Mouse (Mus musculus): ENCODE results near the gene Knstrn. TPM values are rescaled to one million over a fixed set of nuclear protein-coding genes. Genes with fewer than 3 reads are reported as not detected.

Knstrn gene
- total RNA-seq, 2 experiments from 2014 or later = 0.75 to 1.0 TPM

DNA sequence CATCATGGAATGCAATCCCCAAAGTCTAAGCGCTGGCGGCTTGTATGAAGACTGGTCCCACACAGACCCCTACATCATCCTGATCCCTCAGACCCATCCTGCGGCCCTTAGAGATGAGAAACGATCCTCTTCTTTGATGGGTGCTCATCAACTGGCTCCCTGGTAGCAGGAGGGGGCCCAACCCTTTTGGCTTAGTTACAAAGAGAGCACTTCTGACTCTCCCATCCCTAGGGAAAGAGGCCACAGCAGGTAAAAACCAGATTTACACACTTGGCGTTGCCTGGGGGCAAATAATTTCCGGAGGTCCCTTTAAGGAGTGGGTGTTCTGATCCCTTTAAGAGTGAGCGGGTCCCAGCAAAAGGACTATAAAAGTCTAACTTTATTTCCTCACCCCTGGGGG lies 83.6 kb downstream of the Knstrn start:
- no peak for TF ChIP-seq CTCF (IDR thresholded peaks at IDR 0.05)
- Histone ChIP-seq H3K27ac (no peak overlapping the region), H3K4me3 (no peak overlapping the region; the same call in 1 of the 2 replicates)
- DNase-seq (ENCODE audit: extremely low spot score in 1 of 2, low spot score in 2 of 2) = no peak
- intact Hi-C loops (cut with DNase I) = no loop called here

DNA sequence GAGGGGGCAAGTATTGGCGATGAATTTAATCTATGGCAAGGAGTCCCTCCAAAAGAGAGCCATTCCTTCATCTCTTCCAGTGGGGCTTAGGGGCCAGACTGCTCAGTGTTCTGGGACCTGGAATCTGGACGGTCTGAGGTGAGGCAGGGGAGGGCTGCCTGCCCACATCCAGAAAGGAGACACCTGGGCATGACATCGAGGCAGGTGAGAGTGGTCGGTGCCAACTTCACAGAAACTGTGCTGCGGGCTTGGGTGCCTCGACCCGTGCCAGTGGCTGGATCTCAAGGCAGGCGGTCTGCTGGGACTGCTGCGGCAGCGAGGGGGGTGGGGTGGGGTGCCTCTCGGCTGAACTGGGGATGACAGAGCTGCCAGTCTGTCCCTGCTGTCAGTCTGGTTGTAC lies 84.0 kb downstream of the Knstrn start:
- no peak for TF ChIP-seq CTCF (IDR thresholded peaks at IDR 0.05)
- intact Hi-C loops (cut with DNase I) = no loop called here
- Histone ChIP-seq H3K27ac (no peak overlapping the region), H3K4me3 (no peak overlapping the region)
- no peak for DNase-seq (ENCODE audit: extremely low spot score in 1 of 2, low spot score in 2 of 2)

DNA sequence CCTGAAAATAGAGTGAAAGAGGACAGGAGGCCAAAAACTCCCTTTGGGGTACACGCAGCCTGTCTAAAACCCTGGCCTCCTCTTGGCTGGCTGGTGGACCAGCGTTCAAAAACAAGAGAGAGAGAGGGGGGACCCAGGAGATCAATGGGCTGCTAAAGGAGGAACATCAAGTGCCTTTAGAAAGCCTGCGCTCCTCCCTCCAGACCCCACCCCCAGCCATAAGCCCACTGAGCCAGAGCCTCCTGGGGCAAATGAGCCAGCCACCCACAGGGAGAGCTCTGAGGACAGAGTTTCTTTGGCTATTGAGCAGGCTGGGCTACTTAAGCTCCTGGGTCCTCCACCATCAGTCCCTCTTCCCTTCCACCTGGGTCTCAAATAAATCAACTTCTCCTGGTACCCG lies 85.0 kb downstream of the Knstrn start:
- no peak for DNase-seq (ENCODE audit: extremely low spot score in 1 of 2, low spot score in 2 of 2)
- no peak for TF ChIP-seq CTCF (IDR thresholded peaks at IDR 0.05)
- H3K27ac ChIP-seq = no peak overlapping the region
- H3K4me3 ChIP-seq = no peak overlapping the region
- intact Hi-C loops (cut with DNase I) = no loop called here

DNA sequence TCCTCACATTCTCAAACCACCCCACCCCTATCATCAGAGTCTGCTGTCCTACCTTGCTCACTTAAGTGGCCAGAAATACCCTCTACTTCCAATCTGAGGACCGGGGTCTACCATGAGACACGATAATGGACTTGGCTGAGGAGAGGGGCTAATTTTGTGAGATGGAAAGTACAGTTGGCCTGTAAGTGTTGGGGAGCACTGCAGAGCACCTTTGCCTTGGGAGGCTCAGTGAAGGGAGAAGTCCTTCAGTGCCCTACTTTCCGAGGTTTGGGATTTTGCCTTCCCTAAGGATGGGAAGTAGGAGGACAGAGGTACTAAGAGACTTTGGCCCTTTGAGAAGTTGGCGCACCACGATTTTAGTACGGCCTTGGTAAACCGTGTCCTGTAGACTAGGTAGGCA lies 85.5 kb downstream of the Knstrn start:
- TF ChIP-seq CTCF (IDR thresholded peaks at IDR 0.05) = no peak
- intact Hi-C loops (cut with DNase I) = no loop called here
- DNase-seq (ENCODE audit: extremely low spot score in 1 of 2, low spot score in 2 of 2) = no peak

DNA sequence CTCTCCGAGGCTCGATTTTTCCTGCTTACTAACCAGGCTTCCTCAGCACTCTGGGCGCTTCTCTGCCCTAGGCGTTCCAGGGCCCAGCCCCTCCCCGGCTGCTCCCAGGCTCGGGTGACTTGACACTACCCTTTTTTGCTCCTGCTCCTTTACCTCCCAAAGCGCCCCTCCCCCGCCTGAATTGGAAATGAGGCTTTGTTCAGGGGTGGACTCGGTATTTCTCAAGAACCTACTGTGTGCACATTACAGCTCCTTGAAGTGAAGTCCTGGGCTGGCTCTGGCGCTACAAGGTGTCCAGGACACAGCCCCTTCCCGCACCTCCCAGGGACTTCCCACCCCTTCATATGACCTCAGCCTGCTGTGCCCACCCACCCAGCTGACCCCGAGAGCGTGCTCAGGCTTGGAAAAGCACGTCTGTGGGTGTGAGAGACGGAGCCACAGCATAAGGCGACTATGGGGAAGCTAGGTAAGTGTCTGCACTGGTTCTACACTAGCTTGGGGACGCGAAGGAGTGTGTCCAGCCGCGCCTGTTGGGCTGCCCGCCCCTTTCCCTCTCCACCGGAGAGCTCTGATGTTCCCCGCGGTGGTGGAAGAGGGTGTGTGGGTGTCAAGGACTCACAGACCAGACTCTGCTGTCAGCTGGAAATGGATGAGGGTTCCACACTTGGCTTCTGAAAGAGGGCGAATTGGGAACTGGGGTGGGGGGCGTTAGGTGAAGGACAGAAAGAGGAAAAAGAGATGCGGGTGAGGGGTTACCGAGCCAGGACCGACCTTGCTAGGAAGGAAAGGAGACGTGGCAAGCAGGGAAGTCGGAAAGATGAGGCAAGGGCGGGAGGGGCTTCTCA lies 86.4 kb downstream of the Knstrn start, which contains the start of gene Bahd1:
Gene Bahd1 (plus strand): TSS at position 397 of the 845 bp plus-strand sequence.
- peak within 1 kb of the TSS; percentile 62; the same call in 1 of the 2 replicates for H3K27ac ChIP-seq
- peak in 1 of 2 experiments; percentile 48 for DNase-seq (ENCODE audit: extremely low spot score in 1 of 2, low spot score in 2 of 2)
- peak within 1 kb of the TSS; percentile 90 for H3K4me3 ChIP-seq
- intact Hi-C loops (cut with DNase I) = loop anchor here (5.0 kb wide), 1 partner anchor 132 kb away; the partner anchor contains the start of gene Rpusd2
- no peak for TF ChIP-seq CTCF (IDR thresholded peaks at IDR 0.05)

More for the DNA sequence above, 85.5 kb downstream of the Knstrn start:
- H3K27ac ChIP-seq = no peak overlapping the region
- H3K4me3 ChIP-seq = no peak overlapping the region

DNA sequence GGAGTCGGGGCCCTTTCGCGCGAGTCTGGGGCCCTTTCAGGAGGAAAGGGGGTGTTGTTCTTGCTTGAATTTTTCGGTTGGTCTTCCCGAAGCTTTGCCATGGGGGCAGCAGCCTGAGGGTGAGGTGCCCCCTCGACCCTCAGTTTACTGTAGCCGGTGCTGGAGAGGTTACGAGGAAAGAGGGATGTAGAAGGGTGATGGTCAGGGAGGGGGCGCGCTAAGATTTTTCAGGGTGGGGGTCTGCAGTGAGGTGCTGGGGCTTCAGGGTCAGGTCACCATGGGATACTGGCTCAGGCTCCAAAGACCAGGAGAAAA lies 87.0 kb downstream of the Knstrn start:
- intact Hi-C loops (cut with DNase I) = loop anchor here (1.0 to 5.0 kb wide), 2 partner anchors 76 to 132 kb away; partner anchors contain the start of gene Rpusd2
- no peak for DNase-seq (ENCODE audit: extremely low spot score in 1 of 2, low spot score in 2 of 2)
- H3K4me3 ChIP-seq = peak overlapping the region; percentile 90
- no peak for TF ChIP-seq CTCF (IDR thresholded peaks at IDR 0.05)
- peak overlapping the region; percentile 62; the same call in 1 of the 2 replicates for H3K27ac ChIP-seq

DNA sequence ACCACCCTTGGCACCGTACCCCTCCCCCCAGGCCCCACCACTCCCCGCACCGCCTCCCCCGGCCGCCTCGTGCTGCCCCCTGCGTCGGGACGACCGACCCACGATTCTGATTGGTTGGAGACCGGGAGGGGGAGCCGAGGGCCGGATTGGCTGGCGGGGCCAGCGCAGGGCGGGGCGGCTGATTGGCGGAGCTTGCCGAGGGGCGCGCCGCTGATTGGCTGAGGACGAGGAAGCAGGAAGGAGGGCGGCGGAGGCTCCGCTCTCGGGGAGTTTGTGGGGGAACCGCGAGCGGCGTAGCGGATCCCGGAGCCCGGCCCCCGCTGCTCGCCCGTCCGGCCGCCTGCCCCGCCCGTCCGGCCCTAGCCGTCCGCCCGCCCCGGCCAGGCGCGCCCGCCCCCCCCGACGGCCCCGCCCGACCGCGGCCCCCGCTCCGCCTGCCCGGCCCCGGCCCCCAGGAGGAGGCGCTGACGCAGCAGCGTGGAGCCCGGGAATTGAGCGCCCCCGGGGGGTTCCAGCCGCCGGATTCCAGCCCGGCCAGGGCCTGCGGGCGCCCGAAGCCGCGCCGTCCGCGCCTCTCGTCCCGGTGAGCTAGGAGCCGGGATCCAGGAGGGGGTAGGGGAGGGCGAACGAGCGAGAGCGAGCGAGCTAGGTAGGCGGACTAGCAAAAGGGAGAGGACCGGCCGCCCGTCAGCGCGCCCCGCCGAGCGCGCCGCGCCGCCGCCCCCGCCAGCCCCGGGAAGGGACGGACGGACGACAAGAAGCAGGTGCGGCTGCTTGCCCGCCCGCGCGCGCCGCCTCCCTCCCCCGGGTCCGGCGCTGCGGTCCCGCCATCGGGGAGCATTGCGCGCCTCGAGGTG lies 87.6 kb downstream of the Knstrn start:
- Histone ChIP-seq H3K4me3 (peak overlapping the region; percentile 90), H3K27ac (peak overlapping the region; percentile 93)
- no peak; the same call in 1 of the 2 replicates for TF ChIP-seq CTCF (IDR thresholded peaks at IDR 0.05)
- peak; percentile 97 to 99 for DNase-seq (ENCODE audit: extremely low spot score in 1 of 2, low spot score in 2 of 2)
- intact Hi-C loops (cut with DNase I) = loop anchor here (1.0 to 5.0 kb wide), 2 partner anchors 75 to 131 kb away; partner anchors contain the start of gene Rpusd2

DNA sequence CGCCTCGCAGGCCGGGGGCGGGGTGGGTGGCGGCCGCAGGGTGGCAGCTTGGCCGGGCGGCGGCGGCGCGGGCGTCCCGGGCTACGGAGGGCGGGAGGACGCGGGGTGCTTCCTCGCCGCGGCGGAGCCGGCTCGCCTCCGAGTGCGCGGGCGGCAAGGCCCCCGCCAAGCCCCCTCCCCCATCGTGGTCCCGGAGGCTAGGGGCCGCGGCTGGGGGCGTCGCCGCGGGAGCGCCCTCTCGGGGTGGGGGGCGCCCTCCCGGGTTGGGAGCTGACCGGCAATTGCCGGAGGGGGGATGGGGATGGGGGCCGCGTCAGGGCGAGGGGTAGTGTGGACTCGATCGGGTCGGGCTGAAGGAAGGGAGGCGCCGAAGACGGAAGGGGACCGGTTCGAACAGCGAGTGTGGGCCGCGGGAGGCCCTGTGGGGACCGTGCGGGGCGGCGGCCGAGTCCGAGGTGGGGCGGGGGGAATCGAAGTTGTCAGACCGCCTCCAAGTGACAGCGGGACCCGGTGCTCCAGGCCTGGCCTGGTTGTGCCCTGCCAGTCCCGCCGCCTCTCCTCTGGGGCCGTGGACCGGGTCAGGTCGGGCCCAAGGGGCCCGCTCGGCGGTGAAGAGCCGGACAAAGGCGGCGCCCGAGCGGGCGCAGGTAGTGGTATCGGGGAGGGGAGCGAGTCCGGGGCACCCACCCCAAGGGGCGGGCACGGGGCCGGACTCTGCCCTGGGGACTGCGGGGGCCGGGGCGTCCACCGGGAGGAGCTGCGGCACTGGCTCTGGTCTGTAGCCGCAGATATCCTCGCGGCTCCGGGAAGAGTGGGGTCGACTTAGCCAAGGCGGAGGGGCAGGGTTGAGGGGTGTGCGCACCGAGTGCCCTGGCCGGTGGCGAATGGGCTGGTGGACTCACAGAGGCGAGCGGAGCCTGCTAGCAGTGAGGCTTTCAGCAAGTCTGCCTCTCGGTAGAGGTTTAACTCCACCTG lies 88.5 kb downstream of the Knstrn start:
- peak overlapping the region; percentile 59 for H3K27ac ChIP-seq

DNA sequence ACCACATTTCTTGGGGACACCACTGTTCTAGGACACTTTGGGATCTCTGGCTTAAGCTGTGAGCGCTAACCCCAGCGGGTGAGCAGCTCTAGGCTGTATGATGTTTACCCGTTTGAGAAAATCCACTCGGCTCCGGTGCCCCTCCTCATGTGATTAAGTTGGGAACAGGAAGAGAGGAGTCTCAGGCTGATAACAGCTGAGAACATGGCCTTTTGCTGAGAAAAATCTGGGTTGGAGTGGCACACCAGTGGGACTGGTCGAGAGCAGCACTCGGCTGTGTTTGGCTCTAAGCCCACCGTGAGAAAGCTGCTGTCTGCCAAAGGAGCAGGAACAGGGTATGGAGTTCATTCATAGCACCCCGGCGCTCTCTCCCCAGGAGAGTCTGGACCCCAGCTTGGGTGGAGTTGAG lies 89.5 kb downstream of the Knstrn start:
- intact Hi-C loops (cut with DNase I) = loop anchor here (5.0 kb wide), 1 partner anchor 129 kb away; the partner anchor contains the start of gene Rpusd2
- no peak overlapping the region for H3K27ac ChIP-seq
- no peak; the same call in 1 of the 2 replicates for TF ChIP-seq CTCF (IDR thresholded peaks at IDR 0.05)
- no peak for DNase-seq (ENCODE audit: extremely low spot score in 1 of 2, low spot score in 2 of 2)
- peak overlapping the region; percentile 90 for H3K4me3 ChIP-seq

More for the DNA sequence above, 88.5 kb downstream of the Knstrn start:
- DNase-seq (ENCODE audit: extremely low spot score in 1 of 2, low spot score in 2 of 2) = peak in 1 of 2 experiments; percentile 45
- TF ChIP-seq CTCF (IDR thresholded peaks at IDR 0.05) = no peak; the same call in none of the 2 replicates
- intact Hi-C loops (cut with DNase I) = loop anchor here (5.0 kb wide), 1 partner anchor 130 kb away; the partner anchor contains the start of gene Rpusd2
- H3K4me3 ChIP-seq = peak overlapping the region; percentile 90

Other genes starting within 250 kb of the Knstrn start
- 1 to 10 TPM; 1.9 to 3.0 TPM for gene Bub1b, start 215.8 kb upstream of the Knstrn start, total RNA-seq (2021)
- 100 to 1,000 TPM in 1 of 2 experiments, 10 to 100 TPM in 1; 96.4 to 102 TPM for gene Pak6, start 150.7 kb upstream of the Knstrn start, total RNA-seq (2021)
- 10 to 100 TPM; 22.3 to 28.5 TPM for gene Ankrd63, start 110.0 kb upstream of the Knstrn start, total RNA-seq (2021)
- gene Plcb2, start 85.6 kb upstream of the Knstrn start, total RNA-seq (2021) = 1 to 10 TPM; 2.3 to 3.2 TPM
- 10 to 100 TPM; 42.7 to 47.9 TPM for gene Inafm2, start 68.2 kb upstream of the Knstrn start, total RNA-seq (2021)
- gene Ccdc9b, start 51.3 kb upstream of the Knstrn start, total RNA-seq (2021) = 1 to 10 TPM; 4.0 to 4.7 TPM
- gene Phgr1, start 41.2 kb upstream of the Knstrn start, total RNA-seq (2021) = not detected
- gene Disp2, start 34.3 kb upstream of the Knstrn start, total RNA-seq (2021) = 100 to 1,000 TPM; 197 to 209 TPM
- gene Ivd, start 48.0 kb downstream of the Knstrn start, total RNA-seq (2021) = 10 to 100 TPM; 72.2 to 73.7 TPM
- 10 to 100 TPM; 52.2 to 58.1 TPM for gene Bahd1, start 86.4 kb downstream of the Knstrn start, total RNA-seq (2021)
- 1 to 10 TPM; 2.4 to 3.3 TPM for gene Chst14, start 112.5 kb downstream of the Knstrn start, total RNA-seq (2021)
- 10 to 100 TPM; 46.1 to 49.7 TPM for gene Ccdc32, start 215.4 kb downstream of the Knstrn start, total RNA-seq (2021)
- gene Rpusd2, start 220.8 kb downstream of the Knstrn start, total RNA-seq (2021) = 1 to 10 TPM; 7.7 to 7.8 TPM
- under 1 TPM; 0.07 to 0.19 TPM for gene Knl1, start 233.1 kb downstream of the Knstrn start, total RNA-seq (2021)

Data from left cerebral cortex, adult 2 months (tissue).